Mouse (Mus musculus) activated CD4-positive, CD25-positive, alpha-beta regulatory T cell, adult 4 months (primary cell): Measurements from ENCODE around the gene Sh3bp5. TPM values are rescaled to one million over a fixed set of nuclear protein-coding genes. Genes with fewer than 3 reads are reported as not detected.
A peak's percentile ranks its signal among the peaks of the same experiment; 100 is the strongest.

Experiments used
- ATAC-seq: one replicate; pipeline ENCODE4 v1.8.0; 2017
- polyA plus RNA-seq, 2 experiments: library from polyadenylated mRNA; unstranded; fragments of 100-300 nt; shearing (Covaris generic); gene quantifications; one replicate each; pipeline ENCODE4 v1.2.1; 2017

Sh3bp5 gene
- polyA plus RNA-seq, 2 experiments from 2014 or later: 13.1 to 13.9 TPM

GRCm38 (mm10) chr14:31336369-31337155 is 99.3 kb downstream of the Sh3bp5 start, which contains the start of gene Capn7:
Gene Capn7 (plus strand): TSS chr14:31336638.
- peak; percentile 89 for ATAC-seq

DNA sequence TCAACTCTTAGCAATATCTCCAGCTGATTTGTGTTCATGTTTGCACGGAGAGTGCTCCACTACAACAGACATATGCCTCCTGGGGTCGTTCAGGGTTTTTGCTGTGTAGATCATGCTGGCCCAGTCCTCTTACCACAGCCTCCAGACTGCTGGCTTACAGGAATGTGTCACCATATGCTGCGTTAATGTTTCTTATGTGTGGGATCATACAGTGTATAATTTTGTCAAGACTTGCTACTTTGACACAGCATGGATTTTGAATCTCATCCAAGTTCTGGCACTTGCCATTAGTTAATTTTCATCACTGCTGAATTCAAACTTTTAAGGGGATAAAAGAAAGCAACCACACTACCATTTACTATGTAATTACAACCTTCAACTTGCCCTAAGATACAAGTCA is 100.1 kb downstream of the Sh3bp5 start:
- ATAC-seq: no peak

- no peak for ATAC-seq
Measured at GRCm38 (mm10) chr14:31330957-31331356, 104.9 kb downstream of the Sh3bp5 start.

- no peak for ATAC-seq
Measured at GRCm38 (mm10) chr14:31329741-31330140, 106.1 kb downstream of the Sh3bp5 start.

GRCm38 (mm10) chr14:31327681-31328080 is 108.2 kb downstream of the Sh3bp5 start:
- ATAC-seq: no peak

GRCm38 (mm10) chr14:31327196-31327595 is 108.7 kb downstream of the Sh3bp5 start:
- no peak for ATAC-seq

DNA sequence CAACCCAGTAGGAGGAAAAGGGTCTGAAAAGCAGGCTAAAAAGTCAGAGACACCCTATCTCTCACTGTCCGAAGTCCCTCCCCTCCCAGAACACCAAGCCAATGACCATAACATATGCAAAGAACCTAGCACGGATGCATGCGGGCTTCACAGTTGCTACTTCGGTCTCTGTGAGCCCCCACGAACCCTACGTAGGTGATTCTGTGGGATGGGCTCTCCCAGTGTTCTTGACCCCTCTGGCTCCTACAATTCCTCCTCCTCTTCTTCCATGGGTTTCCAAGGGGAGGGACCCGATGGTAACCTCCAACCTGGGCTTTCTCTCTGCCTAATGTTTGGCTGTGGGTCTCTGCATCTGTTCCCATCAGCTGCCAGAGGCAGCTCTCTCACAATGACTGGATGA is 109.1 kb downstream of the Sh3bp5 start:
- ATAC-seq: no peak

- no peak for ATAC-seq
Measured at GRCm38 (mm10) chr14:31325551-31325950, 110.3 kb downstream of the Sh3bp5 start.

DNA sequence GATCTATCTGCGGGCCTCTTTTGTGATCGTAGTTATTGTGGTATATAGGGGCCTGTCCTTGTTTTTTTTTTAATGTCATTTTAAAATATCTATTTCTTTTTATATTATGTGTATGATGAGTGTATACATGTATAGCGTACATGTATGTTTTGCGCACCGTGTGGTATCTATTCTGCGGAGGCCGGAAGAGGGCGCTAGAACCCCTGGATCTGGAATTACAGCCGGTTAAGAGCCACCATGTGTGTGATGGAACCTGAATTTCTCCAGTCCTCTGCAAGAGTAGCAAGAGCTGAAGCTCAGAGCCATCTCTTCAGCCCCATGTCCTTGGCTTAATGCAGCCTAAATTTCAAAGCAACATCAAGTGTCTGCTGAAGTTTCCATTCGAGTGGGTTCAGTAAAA is 111.0 kb downstream of the Sh3bp5 start:
- no peak for ATAC-seq

- ATAC-seq: peak; percentile 49
Measured at GRCm38 (mm10) chr14:31323849-31324792, 111.8 kb downstream of the Sh3bp5 start, which contains the start of gene Dnah1. Gene Dnah1 (minus strand): TSS chr14:31323896.

DNA sequence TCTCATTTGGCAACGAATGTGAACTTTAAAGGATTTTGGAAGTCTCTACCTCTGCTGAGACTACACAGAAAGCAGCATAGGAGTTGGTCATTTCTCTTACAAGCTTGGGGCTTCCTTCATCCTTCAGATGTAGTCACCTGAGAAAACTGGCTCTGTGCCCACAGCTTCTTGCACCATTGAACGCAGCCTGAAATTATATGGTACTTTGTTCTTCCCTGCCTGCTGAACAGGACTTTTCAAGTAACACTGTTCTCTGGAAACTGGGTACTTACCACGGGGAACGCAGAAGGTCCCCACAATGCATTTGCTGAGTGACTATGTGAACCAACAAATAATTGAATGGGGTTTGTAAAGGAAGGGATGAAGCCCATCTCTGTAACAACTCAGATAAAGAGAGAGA is 112.7 kb downstream of the Sh3bp5 start:
- no peak for ATAC-seq

DNA sequence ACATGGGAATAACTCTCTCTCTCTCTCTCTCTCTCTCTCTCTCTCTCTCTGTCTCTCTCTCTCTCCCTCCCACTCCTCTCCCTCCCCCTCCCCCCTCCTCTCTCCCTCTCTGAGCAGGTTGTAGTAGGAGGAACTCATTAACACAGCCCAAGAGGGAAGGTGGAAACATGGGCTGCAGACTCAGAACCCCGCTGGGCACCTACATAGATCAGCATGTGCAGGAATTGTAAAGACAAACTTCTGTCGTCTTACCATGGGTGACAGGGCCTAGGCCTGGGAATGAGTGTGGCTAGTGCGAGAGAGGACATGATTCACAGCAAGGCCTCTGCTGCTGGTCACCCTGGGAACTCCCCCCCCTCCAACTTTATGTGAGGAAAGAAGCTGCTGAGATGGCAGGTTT is 113.7 kb downstream of the Sh3bp5 start:
- no peak for ATAC-seq

DNA sequence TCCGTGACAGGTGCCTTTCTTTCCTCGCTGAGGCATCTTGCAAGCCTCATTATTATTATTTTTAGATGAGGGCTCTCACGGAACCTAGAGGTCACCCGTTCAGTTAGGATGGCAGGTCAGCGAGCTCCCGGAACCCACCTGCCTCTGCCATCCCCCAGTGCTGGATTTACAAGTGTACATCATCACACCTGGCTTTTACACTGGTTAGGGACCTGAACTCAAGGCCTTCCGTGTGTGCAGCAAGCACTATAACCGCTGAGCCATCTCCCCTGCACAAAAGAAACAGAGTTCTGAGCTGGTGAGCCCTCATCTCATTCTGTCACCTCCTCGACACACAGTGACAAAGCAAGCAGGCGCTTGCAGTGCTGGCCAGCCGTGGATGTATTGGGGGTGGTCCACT is 114.7 kb downstream of the Sh3bp5 start:
- ATAC-seq: no peak

GRCm38 (mm10) chr14:31319546-31319945 is 116.3 kb downstream of the Sh3bp5 start:
- ATAC-seq: no peak

DNA sequence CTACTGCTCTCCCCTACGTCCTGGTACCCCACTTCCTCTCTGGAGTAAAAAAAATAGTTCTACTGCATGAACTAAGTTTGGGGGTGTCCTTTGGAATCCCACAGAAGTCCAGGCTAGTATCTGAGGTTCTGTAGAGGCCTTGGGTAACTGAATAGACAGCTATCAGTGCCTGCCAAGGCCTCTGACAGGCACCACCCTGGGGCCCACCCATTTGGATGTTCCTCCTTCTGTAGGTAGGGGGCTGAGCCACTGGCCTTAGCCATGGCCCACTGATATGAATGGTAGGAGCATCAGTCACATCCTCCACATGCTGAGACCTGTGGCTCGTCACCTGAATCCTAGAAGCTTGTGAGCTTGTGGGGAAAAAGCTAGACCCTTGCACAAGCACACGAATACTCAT is 118.1 kb downstream of the Sh3bp5 start:
- no peak for ATAC-seq

GRCm38 (mm10) chr14:31316613-31317012 is 119.3 kb downstream of the Sh3bp5 start:
- ATAC-seq: no peak

- ATAC-seq: no peak
Measured at GRCm38 (mm10) chr14:31313192-31313591, 122.7 kb downstream of the Sh3bp5 start.

Other genes starting within 250 kb of the Sh3bp5 start
- not detected for gene Tnnc1, start 227.8 kb downstream of the Sh3bp5 start, polyA plus RNA-seq
- gene Nisch, start 219.1 kb downstream of the Sh3bp5 start, polyA plus RNA-seq: 100 to 1,000 TPM; 130 to 131 TPM
- not detected for gene Sema3g, start 218.2 kb downstream of the Sh3bp5 start, polyA plus RNA-seq
- gene Phf7, start 184.8 kb downstream of the Sh3bp5 start, polyA plus RNA-seq: 10 to 100 TPM; 10.7 to 12.9 TPM
- 10 to 100 TPM; 21.1 to 25.4 TPM for gene Bap1, start 184.6 kb downstream of the Sh3bp5 start, polyA plus RNA-seq
- gene Dnah1, start 112.2 kb downstream of the Sh3bp5 start, polyA plus RNA-seq: under 1 TPM in 1 of 2 experiments, not detected in 1; 0.04 TPM
- gene Capn7, start 99.4 kb downstream of the Sh3bp5 start, polyA plus RNA-seq: 10 to 100 TPM; 18.1 to 18.6 TPM
- gene Eaf1, start 58.3 kb upstream of the Sh3bp5 start, polyA plus RNA-seq: 10 to 100 TPM; 12.2 to 13.5 TPM
- 10 to 100 TPM; 68.1 to 79.9 TPM for gene Mettl6, start 59.0 kb upstream of the Sh3bp5 start, polyA plus RNA-seq
- gene Colq, start 155.3 kb upstream of the Sh3bp5 start, polyA plus RNA-seq: 1 to 10 TPM; 6.9 to 7.4 TPM
- gene Gm49387, start 204.8 kb upstream of the Sh3bp5 start, polyA plus RNA-seq: not detected
- 10 to 100 TPM; 19.7 to 29.2 TPM for gene Btd, start 204.9 kb upstream of the Sh3bp5 start, polyA plus RNA-seq
- 10 to 100 TPM; 36.2 to 37.2 TPM for gene Hacl1, start 205.2 kb upstream of the Sh3bp5 start, polyA plus RNA-seq